Mouse (Mus musculus): Measurements from ENCODE around the gene Abcb11. TPM values are rescaled to one million over a fixed set of nuclear protein-coding genes. Genes with fewer than 3 reads are reported as not detected.
"Not testable (repeated sequence)": the region's sequence is repeated elsewhere in the genome, so short reads cannot be mapped to it uniquely, and the experiment has no call there.

Gene Abcb11
- polyA plus RNA-seq, 1 experiment from 2014 or later: not detected

- no peaks in the 10 kb centered on the region for H3K9me3 ChIP-seq
- 86% methylated on average over 5 of the region's 5 CpGs for WGBS
Measured at GRCm38 (mm10) chr2:69324881-69325660, 17.3 kb downstream of the Abcb11 start.

DNA sequence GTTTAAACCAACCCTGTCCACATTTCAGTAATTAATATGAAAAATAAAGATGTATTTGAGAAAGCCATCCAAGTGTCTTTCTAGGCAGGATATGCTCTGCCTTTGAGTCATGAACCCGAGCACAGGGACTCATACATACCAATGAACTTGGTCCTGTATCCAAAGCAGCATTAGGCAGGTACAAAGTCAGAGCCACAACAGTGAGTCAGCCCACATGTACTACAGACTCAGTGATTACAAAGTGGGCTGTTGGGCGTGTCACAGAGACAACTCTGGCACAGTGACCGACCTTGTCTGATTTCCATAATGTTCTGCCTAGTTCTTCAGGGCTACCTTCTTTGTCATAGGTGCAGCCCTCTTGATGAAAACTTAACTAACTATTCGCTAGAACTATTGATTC lies 19.4 kb downstream of the Abcb11 start:
- H3K4me1 ChIP-seq: no peaks in the 10 kb centered on the region
- H3K9me3 ChIP-seq: no peaks in the 10 kb centered on the region
- H3K27me3 ChIP-seq (ENCODE audit: poor library complexity, severe bottlenecking): no peaks in the 10 kb centered on the region
- no peak for DNase-seq (ENCODE audit: extremely low spot score, low spot score)
- no peak overlapping the region for H3K4me3 ChIP-seq
- H3K36me3 ChIP-seq (replicated peaks): no peaks in the 10 kb centered on the region
- no peak overlapping the region for H3K27ac ChIP-seq
- 88% methylated on average over 4 of the region's 4 CpGs for WGBS

More at GRCm38 (mm10) chr2:69324881-69325660, 17.3 kb downstream of the Abcb11 start:
- no peak for DNase-seq (ENCODE audit: extremely low spot score, low spot score)
- Histone ChIP-seq H3K27me3 (ENCODE audit: poor library complexity, severe bottlenecking) (no peaks in the 10 kb centered on the region), H3K27ac (no peak overlapping the region), H3K4me1 (peaks cover 4% of the 10 kb centered on the region; the same call in 1 of the 2 replicates), H3K4me3 (no peak overlapping the region), H3K36me3 (replicated peaks) (no peaks in the 10 kb centered on the region)

GRCm38 (mm10) chr2:69321457-69321856 lies 21.0 kb downstream of the Abcb11 start:
- DNase-seq (ENCODE audit: extremely low spot score, low spot score): no peak
- whole genome bisulfite sequencing: 85% methylated on average over 5 of the region's 5 CpGs
- H3K36me3 ChIP-seq (replicated peaks): no peaks in the 10 kb centered on the region
- no peaks in the 10 kb centered on the region for H3K27me3 ChIP-seq (ENCODE audit: poor library complexity, severe bottlenecking)
- H3K4me1 ChIP-seq: no peaks in the 10 kb centered on the region
- no peak overlapping the region for H3K4me3 ChIP-seq
- H3K9me3 ChIP-seq: no peaks in the 10 kb centered on the region
- no peak overlapping the region for H3K27ac ChIP-seq

GRCm38 (mm10) chr2:69311337-69311736 lies 31.1 kb downstream of the Abcb11 start:
- Histone ChIP-seq H3K36me3 (replicated peaks) (no peaks in the 10 kb centered on the region), H3K9me3 (no peaks in the 10 kb centered on the region), H3K4me3 (no peak overlapping the region), H3K27ac (no peak overlapping the region), H3K4me1 (no peaks in the 10 kb centered on the region), H3K27me3 (ENCODE audit: poor library complexity, severe bottlenecking) (no peaks in the 10 kb centered on the region)
- 95% methylated on average over 4 of the region's 4 CpGs for WGBS
- DNase-seq (ENCODE audit: extremely low spot score, low spot score): no peak

DNA sequence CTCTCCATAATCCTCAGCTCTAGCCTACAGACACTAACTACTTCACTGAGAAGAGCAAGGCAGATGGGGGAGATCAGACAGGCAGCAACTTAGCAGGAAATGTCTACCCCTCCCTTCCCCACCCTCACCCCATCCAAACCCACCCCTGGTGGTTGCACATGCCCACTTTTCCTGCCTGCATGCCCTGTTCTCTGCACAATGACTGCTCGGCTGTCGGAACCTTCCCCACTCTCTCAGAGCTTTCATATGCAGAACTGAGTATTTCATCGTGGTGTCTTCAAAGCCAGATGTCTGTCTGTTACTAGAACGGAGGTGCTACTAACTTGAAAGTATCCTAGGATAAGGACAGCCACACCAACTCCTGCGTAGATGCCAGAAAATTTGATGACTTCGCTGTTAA lies 34.3 kb downstream of the Abcb11 start:
- H3K4me3 ChIP-seq: no peak overlapping the region
- no peaks in the 10 kb centered on the region for H3K4me1 ChIP-seq
- no peaks in the 10 kb centered on the region for H3K9me3 ChIP-seq
- 80% methylated on average over 6 of the region's 6 CpGs for WGBS
- DNase-seq (ENCODE audit: extremely low spot score, low spot score): no peak
- no peaks in the 10 kb centered on the region for H3K36me3 ChIP-seq (replicated peaks)
- H3K27ac ChIP-seq: no peak overlapping the region
- H3K27me3 ChIP-seq (ENCODE audit: poor library complexity, severe bottlenecking): no peaks in the 10 kb centered on the region

GRCm38 (mm10) chr2:69300568-69300967 lies 41.8 kb downstream of the Abcb11 start:
- H3K27ac ChIP-seq; DNase-seq (ENCODE audit: extremely low spot score, low spot score); H3K4me1 ChIP-seq; H3K27me3 ChIP-seq (ENCODE audit: poor library complexity, severe bottlenecking); H3K36me3 ChIP-seq (replicated peaks); H3K4me3 ChIP-seq; H3K9me3 ChIP-seq: not testable (repeated sequence)
- WGBS: 87% methylated on average over 6 of the region's 6 CpGs

GRCm38 (mm10) chr2:69294508-69294907 lies 47.9 kb downstream of the Abcb11 start:
- H3K4me3 ChIP-seq: no peak overlapping the region
- no peaks in the 10 kb centered on the region for H3K27me3 ChIP-seq (ENCODE audit: poor library complexity, severe bottlenecking)
- no peaks in the 10 kb centered on the region for H3K9me3 ChIP-seq
- no peak overlapping the region for H3K27ac ChIP-seq
- no peaks in the 10 kb centered on the region for H3K4me1 ChIP-seq
- no peak for DNase-seq (ENCODE audit: extremely low spot score, low spot score)
- no peaks in the 10 kb centered on the region for H3K36me3 ChIP-seq (replicated peaks)

DNA sequence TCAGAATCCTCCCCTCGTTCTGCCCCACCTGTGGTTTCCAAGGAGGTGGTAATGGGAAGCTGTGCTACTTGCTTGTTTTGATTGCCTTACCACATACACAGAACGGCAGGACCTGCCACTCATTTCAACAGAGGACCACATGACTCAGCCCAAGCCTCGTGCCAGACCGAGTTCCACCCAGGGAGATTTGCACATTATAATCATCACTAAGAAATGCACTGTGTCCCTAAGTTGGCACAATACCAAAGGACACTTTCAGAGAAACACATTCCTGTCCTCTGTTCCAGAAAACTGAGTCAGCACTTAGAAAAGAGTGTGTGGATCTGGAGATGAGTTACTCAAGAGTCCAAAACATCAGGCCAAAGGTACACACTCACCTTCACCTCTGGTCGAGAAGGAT lies 53.4 kb downstream of the Abcb11 start:
- H3K4me3 ChIP-seq: no peak overlapping the region
- 75% methylated on average over 5 of the region's 5 CpGs for WGBS
- no peak overlapping the region for H3K27ac ChIP-seq
- H3K4me1 ChIP-seq: no peaks in the 10 kb centered on the region
- no peaks in the 10 kb centered on the region for H3K27me3 ChIP-seq (ENCODE audit: poor library complexity, severe bottlenecking)
- no peak for DNase-seq (ENCODE audit: extremely low spot score, low spot score)
- H3K9me3 ChIP-seq: no peaks in the 10 kb centered on the region
- H3K36me3 ChIP-seq (replicated peaks): no peaks in the 10 kb centered on the region

- 8% methylated on average over 1 of the region's 1 CpGs for WGBS
- no peak overlapping the region for H3K4me3 ChIP-seq
- no peak for DNase-seq (ENCODE audit: extremely low spot score, low spot score)
- no peaks in the 10 kb centered on the region for H3K9me3 ChIP-seq
- H3K27me3 ChIP-seq (ENCODE audit: poor library complexity, severe bottlenecking): no peaks in the 10 kb centered on the region
- H3K4me1 ChIP-seq: no peaks in the 10 kb centered on the region
- H3K27ac ChIP-seq: no peak overlapping the region
- no peaks in the 10 kb centered on the region for H3K36me3 ChIP-seq (replicated peaks)
Measured at GRCm38 (mm10) chr2:69275875-69276274, 66.5 kb downstream of the Abcb11 start.

DNA sequence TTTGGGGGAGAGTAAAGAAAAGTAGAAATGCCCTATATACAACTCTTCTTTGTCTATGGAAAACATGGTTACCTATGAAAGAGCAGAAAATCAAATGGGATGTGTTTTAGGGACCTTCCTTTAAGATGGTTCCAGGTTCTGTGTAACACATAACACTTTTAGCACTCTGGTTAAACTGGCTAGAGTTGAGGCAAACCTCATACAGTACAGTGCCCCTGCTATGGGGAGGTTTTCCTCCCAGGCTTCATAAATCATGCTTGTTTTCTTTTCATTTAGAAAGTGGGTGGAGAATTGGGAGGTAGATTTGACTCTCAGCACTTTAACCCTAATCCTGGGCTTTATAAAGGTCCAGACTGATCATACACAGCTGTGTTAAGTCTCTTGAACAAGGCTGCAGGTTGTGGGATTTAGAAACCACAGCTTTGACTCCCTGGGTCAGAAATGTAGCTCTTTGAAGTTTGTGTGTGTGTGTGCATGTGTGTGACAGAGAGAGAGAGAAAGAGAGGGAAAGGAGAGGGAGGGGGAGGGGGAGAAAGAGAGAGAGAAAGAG lies 78.3 kb downstream of the Abcb11 start:
- Histone ChIP-seq H3K4me3 (no peak overlapping the region), H3K27me3 (ENCODE audit: poor library complexity, severe bottlenecking) (no peaks in the 10 kb centered on the region), H3K4me1 (no peaks in the 10 kb centered on the region), H3K27ac (no peak overlapping the region), H3K36me3 (replicated peaks) (no peaks in the 10 kb centered on the region), H3K9me3 (no peaks in the 10 kb centered on the region)
- no peak for DNase-seq (ENCODE audit: extremely low spot score, low spot score)

- Histone ChIP-seq H3K9me3 (no peaks in the 10 kb centered on the region), H3K4me1 (peaks cover 9% of the 10 kb centered on the region), H3K4me3 (no peak overlapping the region), H3K27me3 (ENCODE audit: poor library complexity, severe bottlenecking) (no peaks in the 10 kb centered on the region), H3K27ac (no peak overlapping the region), H3K36me3 (replicated peaks) (no peaks in the 10 kb centered on the region)
- 51% methylated on average over 16 of the region's 16 CpGs for WGBS
- DNase-seq (ENCODE audit: extremely low spot score, low spot score): no peak
Measured at GRCm38 (mm10) chr2:69248221-69248755, 94.1 kb downstream of the Abcb11 start.

GRCm38 (mm10) chr2:69247081-69247480 lies 95.3 kb downstream of the Abcb11 start:
- Histone ChIP-seq H3K4me1 (peaks cover 9% of the 10 kb centered on the region), H3K4me3 (no peak overlapping the region), H3K27ac (no peak overlapping the region), H3K27me3 (ENCODE audit: poor library complexity, severe bottlenecking) (no peaks in the 10 kb centered on the region), H3K9me3 (no peaks in the 10 kb centered on the region), H3K36me3 (replicated peaks) (no peaks in the 10 kb centered on the region)
- 95% methylated on average over 1 of the region's 1 CpGs for WGBS
- no peak for DNase-seq (ENCODE audit: extremely low spot score, low spot score)

GRCm38 (mm10) chr2:69244924-69245323 lies 97.5 kb downstream of the Abcb11 start:
- Histone ChIP-seq H3K9me3 (no peaks in the 10 kb centered on the region), H3K4me1 (peaks cover 9% of the 10 kb centered on the region), H3K4me3 (no peak overlapping the region), H3K36me3 (replicated peaks) (no peaks in the 10 kb centered on the region), H3K27me3 (ENCODE audit: poor library complexity, severe bottlenecking) (no peaks in the 10 kb centered on the region), H3K27ac (no peak overlapping the region)
- WGBS: 33% methylated on average over 2 of the region's 2 CpGs
- no peak for DNase-seq (ENCODE audit: extremely low spot score, low spot score)

All from forebrain, embryonic 10.5 days (tissue).